Mouse (Mus musculus) NIH3T3 (cell line): ENCODE results near the gene Gpatch8.
A peak's percentile ranks its signal among the peaks of the same experiment; 100 is the strongest.

ENCODE experiments used
- DNase-seq: peaks from one replicate; pipeline ENCODE4 v3.0.0-alpha.2; 2012; ENCODE audit warnings: low read depth

Gpatch8 gene

GRCm38 (mm10) chr11:102434816-102435705 lies 121.1 kb downstream of the Gpatch8 start:
- DNase-seq, result no peak

GRCm38 (mm10) chr11:102434406-102434805 lies 121.8 kb downstream of the Gpatch8 start:
- peak; percentile 96 for DNase-seq

- no peak for DNase-seq
Measured at GRCm38 (mm10) chr11:102433866-102434265, 122.3 kb downstream of the Gpatch8 start.

- no peak for DNase-seq
Measured at GRCm38 (mm10) chr11:102432896-102433295, 123.3 kb downstream of the Gpatch8 start.

GRCm38 (mm10) chr11:102432115-102432843 lies 123.9 kb downstream of the Gpatch8 start:
- no peak for DNase-seq

- no peak for DNase-seq
Measured at GRCm38 (mm10) chr11:102431728-102432114, 124.5 kb downstream of the Gpatch8 start.

- peak; percentile 90 for DNase-seq
Measured at GRCm38 (mm10) chr11:102431018-102431645, 125.1 kb downstream of the Gpatch8 start.

GRCm38 (mm10) chr11:102430121-102431017 lies 125.8 kb downstream of the Gpatch8 start, which contains the start of gene Grn:
TSS of gene Grn (plus strand) at chr11:102430315.
- peak; percentile 96 for DNase-seq

- no peak for DNase-seq
Measured at GRCm38 (mm10) chr11:102429551-102429950, 126.6 kb downstream of the Gpatch8 start.

GRCm38 (mm10) chr11:102428981-102429540 lies 127.1 kb downstream of the Gpatch8 start:
- DNase-seq, result no peak
